Comparison of ENCODE assay signal across 9 mouse cellular contexts in the genomic region with DNA sequence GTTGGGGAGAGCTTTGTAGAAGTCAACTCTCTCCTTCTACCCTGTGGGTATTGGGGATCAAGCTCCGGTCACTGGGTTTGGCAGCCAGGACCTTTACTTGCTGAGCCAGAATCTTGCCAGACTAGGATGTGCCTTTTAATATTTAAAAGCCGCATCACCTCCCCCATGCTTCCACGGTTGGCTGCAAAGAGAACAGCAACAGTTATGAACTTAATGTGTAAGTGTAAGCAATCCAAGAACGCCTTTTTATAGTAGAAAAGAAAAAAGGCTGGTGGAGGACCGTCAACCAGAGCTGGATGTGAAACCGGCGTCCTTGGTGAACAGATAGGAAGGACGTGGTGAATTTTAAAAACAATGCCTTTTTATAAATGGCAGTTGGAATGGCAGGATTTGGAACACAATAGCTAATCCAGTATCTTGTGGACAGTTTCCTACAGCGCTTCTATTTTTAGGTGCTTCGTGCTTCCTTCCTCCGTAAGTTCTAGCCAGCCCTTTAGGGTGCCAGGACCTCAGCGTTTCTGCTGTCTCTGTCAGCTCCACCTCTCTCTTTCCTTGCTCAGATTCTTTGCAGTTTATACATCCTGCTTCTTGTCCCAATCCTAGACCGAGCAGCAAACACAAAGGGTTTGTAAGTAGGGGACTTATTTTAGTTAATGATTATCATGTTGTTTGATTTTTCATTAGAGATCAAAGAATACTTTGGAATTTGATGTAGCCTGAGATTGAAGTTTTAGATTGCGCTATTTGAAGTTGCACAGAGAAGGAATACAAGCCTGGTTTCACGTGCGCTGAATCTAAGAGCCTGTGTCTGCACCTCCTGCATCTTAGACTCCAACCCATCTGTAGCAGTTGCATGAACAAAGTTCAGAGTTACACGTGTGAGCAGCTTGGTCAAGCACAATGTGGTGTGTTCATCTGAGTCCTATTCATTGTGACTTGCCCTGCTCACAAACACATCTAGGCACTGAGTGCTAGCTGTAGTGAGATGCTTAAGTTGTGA.
DNase-seq lines count a peak whose midpoint lies in the region; ATAC-seq and TF ChIP-seq lines count a peak whose summit lies in the region.
"Had no signal": no experiment of that assay in that cellular context is flagged by ENCODE, and none has a peak within 500 bp of the region (broad histone marks: within the 10 kb centered on the region; RNA-seq: fewer than 3 reads in every experiment).

No protein-coding gene starts in this region.

- no peaks in the 10 kb centered on the region for H3K9me3 ChIP-seq in intestine, embryonic 16.5 days (ENCODE audit: control insufficient read depth, low read length)
- no peaks in the 10 kb centered on the region for H3K9me3 ChIP-seq in liver, embryonic 13.5 days (replicated peaks)
- no peaks in the 10 kb centered on the region for H3K9me3 ChIP-seq in forebrain, postnatal 0 days (ENCODE audit: low read length)

- TF ChIP-seq POLR2A in cortical plate, adult 2 months (IDR thresholded peaks at IDR 0.05; ENCODE audit: extremely low read depth, insufficient read depth, low read length): no peak

- H3K4me1 ChIP-seq in cortical plate, adult 2 months (ENCODE audit: control insufficient read depth, insufficient read depth, low read length): peaks cover 2% of the 10 kb centered on the region; the same call in 1 of the 2 replicates
- H3K4me1 ChIP-seq in intestine, embryonic 16.5 days (ENCODE audit: control insufficient read depth, insufficient read depth, low read length): peaks cover 6% of the 10 kb centered on the region; the same call in 1 of the 2 replicates
- H3K4me1 ChIP-seq in liver, embryonic 13.5 days (replicated peaks): 0 out of 2 replicates have a peak, but pooled peaks cover 5% of the 10 kb centered on the region
- H3K4me1 ChIP-seq in forebrain, postnatal 0 days (ENCODE audit: insufficient read depth): no peaks in the 10 kb centered on the region

- DNase-seq in ES-CJ7 (ENCODE audit: low read depth, low spot score): peak; percentile 47
- no peak for DNase-seq in liver, embryonic 13.5 days
- DNase-seq in spleen, adult 18-20 months: no peak
- DNase-seq in gastrocnemius, postnatal 10 days: no peak
- DNase-seq in forebrain, postnatal 0 days: no peak
- DNase-seq: embryo, embryonic 11 days had no signal

- H3K9ac ChIP-seq in intestine, embryonic 16.5 days (ENCODE audit: low read depth, low read length): no peak overlapping the region
- no peak overlapping the region for H3K9ac ChIP-seq in liver, embryonic 13.5 days
- H3K9ac ChIP-seq in forebrain, postnatal 0 days: no peak overlapping the region

- no peak for TF ChIP-seq CTCF in cortical plate, adult 2 months (IDR thresholded peaks at IDR 0.05; ENCODE audit: extremely low read depth, insufficient read depth, low read length)
- no peak for TF ChIP-seq CTCF in forebrain, postnatal 0 days (IDR thresholded peaks at IDR 0.05; ENCODE audit: low read depth)

- H3K27me3 ChIP-seq in intestine, embryonic 16.5 days (replicated peaks; ENCODE audit: control insufficient read depth, insufficient read depth, low read length): no peaks in the 10 kb centered on the region
- H3K27me3 ChIP-seq in liver, embryonic 13.5 days: no peaks in the 10 kb centered on the region
- no peaks in the 10 kb centered on the region for H3K27me3 ChIP-seq in forebrain, postnatal 0 days (ENCODE audit: insufficient read depth, low read length)

- H3K36me3 ChIP-seq in intestine, embryonic 16.5 days (ENCODE audit: control insufficient read depth, insufficient read depth, low read length): no peaks in the 10 kb centered on the region
- H3K36me3 ChIP-seq in liver, embryonic 13.5 days: no peaks in the 10 kb centered on the region
- H3K36me3 ChIP-seq in forebrain, postnatal 0 days (ENCODE audit: insufficient read depth): no peaks in the 10 kb centered on the region

- peak overlapping the region; percentile 11; the same call in 1 of the 2 replicates for H3K4me2 ChIP-seq in intestine, embryonic 16.5 days (ENCODE audit: low read depth, low read length)
- no peak overlapping the region for H3K4me2 ChIP-seq in liver, embryonic 13.5 days
- no peak overlapping the region for H3K4me2 ChIP-seq in forebrain, postnatal 0 days (ENCODE audit: low read depth)

- no peak overlapping the region for H3K4me3 ChIP-seq in cortical plate, adult 2 months (ENCODE audit: insufficient read depth, low read length)
- H3K4me3 ChIP-seq in intestine, embryonic 16.5 days (ENCODE audit: low read length): no peak overlapping the region
- H3K4me3 ChIP-seq in liver, embryonic 13.5 days (replicated peaks): no peak overlapping the region
- no peak overlapping the region for H3K4me3 ChIP-seq in forebrain, postnatal 0 days (ENCODE audit: low read depth, low read length)

- peak overlapping the region; percentile 29; the same call in 1 of the 2 replicates for H3K27ac ChIP-seq in cortical plate, adult 2 months (ENCODE audit: insufficient read depth, low read length)
- H3K27ac ChIP-seq in intestine, embryonic 16.5 days (ENCODE audit: low read length): peak overlapping the region; percentile 41; the same call in 1 of the 2 replicates
- H3K27ac ChIP-seq in liver, embryonic 13.5 days: peak overlapping the region; percentile 21; the same call in 1 of the 2 replicates
- H3K27ac ChIP-seq in forebrain, postnatal 0 days (ENCODE audit: low read depth, low read length): no peak overlapping the region
- H3K27ac ChIP-seq: macrophage had no signal

- ATAC-seq in intestine, embryonic 16.5 days: peak; percentile 68
- peak; percentile 51; the same call in 1 of the 2 replicates for ATAC-seq in liver, embryonic 13.5 days (ENCODE audit: low read depth)
- ATAC-seq in forebrain, postnatal 0 days: no peak

- 51% methylated on average over 17 of the region's 17 CpGs for WGBS in intestine, embryonic 16.5 days
- WGBS in liver, embryonic 13.5 days (ENCODE audit: insufficient replicate concordance): 22% methylated on average over 17 of the region's 17 CpGs
- 73% methylated on average over 17 of the region's 17 CpGs for WGBS in forebrain, postnatal 0 days
